Mouse (Mus musculus): ENCODE measurements around the gene Mmp17. TPM values are rescaled to one million over a fixed set of nuclear protein-coding genes. Genes with fewer than 3 reads are reported as not detected.

Gene Mmp17
- total RNA-seq (2023) = 0.95 TPM

GRCm38 (mm10) chr5:129583761-129584582, at the start of gene Mmp17:
Mmp17 (plus strand) TSS chr5:129584169.

Other genes starting within 250 kb of the Mmp17 start
- 143 TPM for gene Sfswap, start 82.9 kb upstream of the Mmp17 start, total RNA-seq (2023)
- gene Zfp11, start 85.9 kb downstream of the Mmp17 start, total RNA-seq (2023) = 1.1 TPM
- not detected for gene Sept14, start 124.3 kb downstream of the Mmp17 start, total RNA-seq (2023)
- 44.2 TPM for gene Mrps17, start 131.3 kb downstream of the Mmp17 start, total RNA-seq (2023)
- gene Nipsnap2, start 140.9 kb downstream of the Mmp17 start, total RNA-seq (2023) = 29.2 TPM
- gene Psph, start 203.3 kb downstream of the Mmp17 start, total RNA-seq (2023) = 15.9 TPM